Mouse (Mus musculus): ENCODE results near the gene 2300002M23Rik. TPM values are rescaled to one million over a fixed set of nuclear protein-coding genes. Genes with fewer than 3 reads are reported as not detected.

The 2300002M23Rik gene
- polyA plus RNA-seq, 1 experiment, result not detected

- Histone ChIP-seq H3K4me1 (ENCODE audit: control insufficient read depth, insufficient read depth, low read length) (no peaks in the 10 kb centered on the region), H3K27me3 (ENCODE audit: control insufficient read depth, insufficient read depth, low read length) (no peaks in the 10 kb centered on the region), H3K4me3 (replicated peaks; ENCODE audit: insufficient read depth, low read depth, low read length) (no peak overlapping the region), H3K27ac (ENCODE audit: insufficient read depth, low read length) (no peak overlapping the region)
- TF ChIP-seq POLR2A (IDR thresholded peaks at IDR 0.05; ENCODE audit: borderline replicate concordance, insufficient read depth, low read length), result no peak
- no peak for TF ChIP-seq CTCF (IDR thresholded peaks at IDR 0.05; ENCODE audit: borderline replicate concordance, insufficient read depth, low read depth, low read length)
- DNase-seq, result no peak
- WGBS, result 87% methylated on average over 9 of the region's 9 CpGs
Observed at GRCm38 (mm10) chr17:35592131-35592530, 24.9 kb downstream of the 2300002M23Rik start.

DNA sequence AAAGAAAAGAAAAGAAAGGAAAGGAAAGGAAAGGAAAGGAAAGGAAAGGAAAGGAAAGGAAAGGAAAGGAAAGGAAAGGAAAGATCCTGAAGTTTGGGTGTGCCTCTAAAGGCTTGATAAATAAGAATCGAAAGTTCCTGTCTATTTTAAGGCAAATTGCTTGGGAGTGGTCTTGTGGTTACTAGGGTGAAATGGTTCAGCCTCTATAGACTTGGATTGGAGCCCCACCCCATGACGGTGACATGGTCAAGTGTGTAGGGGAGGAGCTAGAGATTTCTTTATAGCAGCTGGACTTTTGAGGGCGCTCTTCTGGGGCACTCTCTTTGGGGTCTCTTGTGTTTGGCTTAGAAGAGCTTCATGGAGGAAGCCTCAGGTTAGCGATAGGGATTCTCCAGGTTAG lies 26.5 kb downstream of the 2300002M23Rik start:
- H3K27me3 ChIP-seq (ENCODE audit: control insufficient read depth, insufficient read depth, low read length), result no peaks in the 10 kb centered on the region
- no peak overlapping the region for H3K4me3 ChIP-seq (replicated peaks; ENCODE audit: insufficient read depth, low read depth, low read length)
- TF ChIP-seq POLR2A (IDR thresholded peaks at IDR 0.05; ENCODE audit: borderline replicate concordance, insufficient read depth, low read length) (no peak), CTCF (IDR thresholded peaks at IDR 0.05; ENCODE audit: borderline replicate concordance, insufficient read depth, low read depth, low read length) (no peak)
- H3K27ac ChIP-seq (ENCODE audit: insufficient read depth, low read length), result no peak overlapping the region
- WGBS, result 36% methylated on average over 4 of the region's 4 CpGs
- DNase-seq, result no peak
- H3K4me1 ChIP-seq (ENCODE audit: control insufficient read depth, insufficient read depth, low read length), result no peaks in the 10 kb centered on the region

- Histone ChIP-seq H3K4me3 (replicated peaks; ENCODE audit: insufficient read depth, low read depth, low read length) (no peak overlapping the region), H3K27me3 (ENCODE audit: control insufficient read depth, insufficient read depth, low read length) (no peaks in the 10 kb centered on the region), H3K27ac (ENCODE audit: insufficient read depth, low read length) (no peak overlapping the region), H3K4me1 (ENCODE audit: control insufficient read depth, insufficient read depth, low read length) (no peaks in the 10 kb centered on the region)
- TF ChIP-seq POLR2A (IDR thresholded peaks at IDR 0.05; ENCODE audit: borderline replicate concordance, insufficient read depth, low read length) (no peak), CTCF (IDR thresholded peaks at IDR 0.05; ENCODE audit: borderline replicate concordance, insufficient read depth, low read depth, low read length) (no peak)
- no peak for DNase-seq
- WGBS, result 80% methylated on average over 7 of the region's 7 CpGs
Observed at GRCm38 (mm10) chr17:35594456-35594855, 27.2 kb downstream of the 2300002M23Rik start.

DNA sequence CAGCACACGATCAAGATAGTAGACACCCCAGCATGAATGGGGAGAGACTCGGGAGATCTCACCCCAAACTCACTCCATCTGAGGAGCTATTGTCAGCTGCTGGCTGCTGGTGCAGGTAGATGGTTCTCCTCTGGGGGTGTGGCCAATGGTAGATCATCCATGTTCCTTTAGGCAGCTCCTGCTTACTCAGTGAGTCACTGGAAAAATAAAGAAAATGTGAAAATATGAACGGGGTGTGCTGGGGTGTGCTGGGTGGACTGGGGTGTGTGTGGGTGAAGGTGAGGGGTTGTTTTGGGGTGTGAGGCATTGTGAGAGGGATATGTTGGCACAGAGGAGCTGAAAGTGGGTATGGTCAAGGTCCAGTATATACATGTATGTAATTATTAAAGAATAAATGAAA lies 30.1 kb downstream of the 2300002M23Rik start:
- 92% methylated on average over 3 of the region's 3 CpGs for WGBS
- H3K27ac ChIP-seq (ENCODE audit: insufficient read depth, low read length), result no peak overlapping the region
- no peak for DNase-seq
- no peak overlapping the region for H3K4me3 ChIP-seq (replicated peaks; ENCODE audit: insufficient read depth, low read depth, low read length)
- H3K27me3 ChIP-seq (ENCODE audit: control insufficient read depth, insufficient read depth, low read length), result no peaks in the 10 kb centered on the region
- no peak for TF ChIP-seq CTCF (IDR thresholded peaks at IDR 0.05; ENCODE audit: borderline replicate concordance, insufficient read depth, low read depth, low read length)
- TF ChIP-seq POLR2A (IDR thresholded peaks at IDR 0.05; ENCODE audit: borderline replicate concordance, insufficient read depth, low read length), result no peak
- H3K4me1 ChIP-seq (ENCODE audit: control insufficient read depth, insufficient read depth, low read length), result no peaks in the 10 kb centered on the region

DNA sequence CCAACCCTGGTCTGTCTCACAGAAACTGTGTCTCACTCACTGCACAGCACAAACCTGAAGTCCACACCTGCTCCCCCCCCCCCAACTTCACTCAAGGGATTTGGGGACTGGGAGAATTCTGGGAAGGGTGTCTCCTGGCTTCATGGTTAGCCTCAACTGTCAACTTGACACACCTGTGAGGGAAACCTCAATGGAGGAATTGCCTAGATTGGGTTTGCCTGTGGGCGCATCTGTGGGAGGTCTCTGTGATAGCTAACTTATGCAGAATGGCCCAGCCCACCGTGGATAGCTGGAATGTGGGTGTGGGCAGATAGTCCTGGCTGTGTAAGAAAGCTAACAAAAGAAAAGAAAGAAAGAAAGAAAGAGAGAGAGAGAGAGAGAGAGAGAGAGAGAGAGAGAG lies 34.0 kb downstream of the 2300002M23Rik start, which contains the start of gene Sfta2:
TSS of gene Sfta2 (plus strand) at position 301 of the 400 bp plus-strand sequence.
- no peak within 1 kb of the TSS for H3K4me3 ChIP-seq (replicated peaks; ENCODE audit: insufficient read depth, low read depth, low read length)
- H3K27ac ChIP-seq (ENCODE audit: insufficient read depth, low read length), result no peak within 1 kb of the TSS
- TF ChIP-seq CTCF (IDR thresholded peaks at IDR 0.05; ENCODE audit: borderline replicate concordance, insufficient read depth, low read depth, low read length) (no peak), POLR2A (IDR thresholded peaks at IDR 0.05; ENCODE audit: borderline replicate concordance, insufficient read depth, low read length) (no peak)
- H3K4me1 ChIP-seq (ENCODE audit: control insufficient read depth, insufficient read depth, low read length), result no peaks in the 10 kb centered on the region
- no peak for DNase-seq
- no peaks in the 10 kb centered on the region for H3K27me3 ChIP-seq (ENCODE audit: control insufficient read depth, insufficient read depth, low read length)
- WGBS, result 63% methylated on average over 2 of the region's 2 CpGs

DNA sequence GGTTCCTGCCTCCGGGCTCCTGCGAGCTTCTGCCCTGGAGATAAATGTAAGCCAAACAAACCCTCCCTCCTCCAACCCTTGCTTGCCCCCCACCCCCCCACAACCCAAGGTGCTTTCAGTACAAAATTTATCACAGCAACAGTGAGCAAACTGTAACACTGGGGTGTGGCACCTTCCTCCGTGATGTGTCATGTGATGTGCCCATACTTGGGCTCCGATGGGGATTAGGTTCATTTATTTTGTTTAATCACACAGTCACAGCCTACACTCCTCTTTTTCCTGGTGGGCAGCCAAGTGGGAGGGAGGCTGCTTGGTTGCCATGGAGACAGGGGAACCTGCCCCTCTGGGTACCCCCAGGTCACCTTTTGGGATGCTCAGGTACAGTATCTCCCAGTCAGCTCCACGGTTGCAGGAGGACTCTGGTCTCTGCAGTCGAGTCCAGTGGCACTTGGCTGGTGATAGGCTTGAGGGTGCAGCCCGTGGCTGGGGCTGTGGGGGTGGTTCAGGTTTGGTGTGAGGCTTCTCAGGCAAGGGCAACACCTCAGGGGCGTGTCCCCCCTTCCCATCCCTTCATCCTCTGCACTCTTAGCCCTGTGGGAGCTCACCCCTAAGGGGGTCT lies 34.6 kb downstream of the 2300002M23Rik start:
- 58% methylated on average over 8 of the region's 8 CpGs for WGBS
- TF ChIP-seq POLR2A (IDR thresholded peaks at IDR 0.05; ENCODE audit: borderline replicate concordance, insufficient read depth, low read length) (no peak), CTCF (IDR thresholded peaks at IDR 0.05; ENCODE audit: borderline replicate concordance, insufficient read depth, low read depth, low read length) (no peak)
- no peaks in the 10 kb centered on the region for H3K27me3 ChIP-seq (ENCODE audit: control insufficient read depth, insufficient read depth, low read length)
- H3K27ac ChIP-seq (ENCODE audit: insufficient read depth, low read length), result no peak overlapping the region
- H3K4me3 ChIP-seq (replicated peaks; ENCODE audit: insufficient read depth, low read depth, low read length), result no peak overlapping the region
- H3K4me1 ChIP-seq (ENCODE audit: control insufficient read depth, insufficient read depth, low read length), result no peaks in the 10 kb centered on the region
- DNase-seq, result no peak

GRCm38 (mm10) chr17:35617127-35617526 lies 49.9 kb downstream of the 2300002M23Rik start:
- H3K4me3 ChIP-seq (replicated peaks; ENCODE audit: insufficient read depth, low read depth, low read length), result no peak overlapping the region
- H3K4me1 ChIP-seq (ENCODE audit: control insufficient read depth, insufficient read depth, low read length), result no peaks in the 10 kb centered on the region
- H3K27me3 ChIP-seq (ENCODE audit: control insufficient read depth, insufficient read depth, low read length), result no peaks in the 10 kb centered on the region
- no peak for DNase-seq
- WGBS, result 82% methylated on average over 4 of the region's 4 CpGs
- no peak overlapping the region for H3K27ac ChIP-seq (ENCODE audit: insufficient read depth, low read length)
- TF ChIP-seq POLR2A (IDR thresholded peaks at IDR 0.05; ENCODE audit: borderline replicate concordance, insufficient read depth, low read length) (no peak), CTCF (IDR thresholded peaks at IDR 0.05; ENCODE audit: borderline replicate concordance, insufficient read depth, low read depth, low read length) (no peak)

Other genes with a start within 250 kb of the 2300002M23Rik start
- gene H2-Q1, start 247.0 kb upstream of the 2300002M23Rik start, polyA plus RNA-seq (2012; rRNA removed), result 0.26 and 0.92 TPM in 2 replicates
- gene H2-Q2, start 225.2 kb upstream of the 2300002M23Rik start, polyA plus RNA-seq (2012; rRNA removed), result 1.4 and 1.5 TPM in 2 replicates
- gene H2-Q4, start 187.8 kb upstream of the 2300002M23Rik start, polyA plus RNA-seq (2012; rRNA removed), result 5.1 and 7.0 TPM in 2 replicates
- 0.90 and 1.4 TPM in 2 replicates for gene H2-Q6, start 142.6 kb upstream of the 2300002M23Rik start, polyA plus RNA-seq (2012; rRNA removed)
- gene H2-Q7, start 128.3 kb upstream of the 2300002M23Rik start, polyA plus RNA-seq (2012; rRNA removed), result 1.9 and 2.6 TPM in 2 replicates
- 0.06 and 0.11 TPM in 2 replicates for gene H2-Q10, start 97.4 kb upstream of the 2300002M23Rik start, polyA plus RNA-seq (2012; rRNA removed)
- not detected in 2 replicates for gene Pou5f1, start 61.4 kb upstream of the 2300002M23Rik start, polyA plus RNA-seq (2012; rRNA removed)
- gene Tcf19, start 50.6 kb upstream of the 2300002M23Rik start, polyA plus RNA-seq (2012; rRNA removed), result 5.7 and 6.7 TPM in 2 replicates
- gene Cchcr1, start 50.4 kb upstream of the 2300002M23Rik start, polyA plus RNA-seq (2012; rRNA removed), result 6.5 and 9.6 TPM in 2 replicates
- gene Psors1c2, start 34.2 kb upstream of the 2300002M23Rik start, polyA plus RNA-seq (2012; rRNA removed), result not detected in 2 replicates
- gene Cdsn, start 15.3 kb upstream of the 2300002M23Rik start, polyA plus RNA-seq (2012; rRNA removed), result 0.05 and 0.16 TPM in 2 replicates
- not detected in 2 replicates for gene Sfta2, start 34.1 kb downstream of the 2300002M23Rik start, polyA plus RNA-seq (2012; rRNA removed)
- gene Gm9573, start 59.2 kb downstream of the 2300002M23Rik start, polyA plus RNA-seq (2012; rRNA removed), result not detected in 2 replicates
- gene Mucl3, start 76.2 kb downstream of the 2300002M23Rik start, polyA plus RNA-seq (2012; rRNA removed), result not detected in 2 replicates
- 35.5 and 35.9 TPM in 2 replicates for gene Vars2, start 100.1 kb downstream of the 2300002M23Rik start, polyA plus RNA-seq (2012; rRNA removed)
- 30.7 and 34.8 TPM in 2 replicates for gene Gtf2h4, start 106.3 kb downstream of the 2300002M23Rik start, polyA plus RNA-seq (2012; rRNA removed)
- 76.7 and 76.9 TPM in 2 replicates for gene Ddr1, start 137.2 kb downstream of the 2300002M23Rik start, polyA plus RNA-seq (2012; rRNA removed)

Measured in cerebellum, adult 2 months (tissue).